Mouse (Mus musculus): ENCODE measurements around the gene Pou6f1. TPM values are rescaled to one million over a fixed set of nuclear protein-coding genes. Genes with fewer than 3 reads are reported as not detected.
"Not testable (repeated sequence)": the region's sequence is repeated elsewhere in the genome, so short reads cannot be mapped to it uniquely, and the experiment has no call there.

Pou6f1 gene
- total RNA-seq, 2 experiments from 2014 or later: 139 to 144 TPM

DNA sequence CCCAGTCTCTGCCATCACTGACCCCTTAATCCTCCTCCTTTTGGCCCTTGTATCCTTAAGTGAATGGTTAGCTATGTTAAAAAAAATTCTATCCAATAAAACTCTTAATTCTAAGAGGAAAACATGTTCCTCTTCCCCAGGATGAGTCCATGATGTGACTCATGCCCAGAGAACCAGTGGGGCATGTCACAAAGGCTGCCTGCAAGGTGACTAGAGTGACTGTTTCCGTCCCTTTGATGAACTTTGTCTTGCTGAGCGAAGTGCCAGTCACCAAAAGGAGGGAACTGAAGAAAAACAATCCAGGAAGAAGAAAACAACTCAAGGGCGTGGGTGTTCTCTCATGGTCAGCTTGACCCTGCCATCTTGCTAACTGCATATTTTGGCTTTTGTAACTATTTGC, 30.5 kb downstream of the Pou6f1 start:
- intact Hi-C loops (cut with DNase I): no loop called here
- TF ChIP-seq CTCF (IDR thresholded peaks at IDR 0.05): no peak
- Histone ChIP-seq H3K27ac (no peak overlapping the region), H3K4me3 (no peak overlapping the region)
- no peak for DNase-seq (ENCODE audit: extremely low spot score in 1 of 2, low spot score in 2 of 2)

DNA sequence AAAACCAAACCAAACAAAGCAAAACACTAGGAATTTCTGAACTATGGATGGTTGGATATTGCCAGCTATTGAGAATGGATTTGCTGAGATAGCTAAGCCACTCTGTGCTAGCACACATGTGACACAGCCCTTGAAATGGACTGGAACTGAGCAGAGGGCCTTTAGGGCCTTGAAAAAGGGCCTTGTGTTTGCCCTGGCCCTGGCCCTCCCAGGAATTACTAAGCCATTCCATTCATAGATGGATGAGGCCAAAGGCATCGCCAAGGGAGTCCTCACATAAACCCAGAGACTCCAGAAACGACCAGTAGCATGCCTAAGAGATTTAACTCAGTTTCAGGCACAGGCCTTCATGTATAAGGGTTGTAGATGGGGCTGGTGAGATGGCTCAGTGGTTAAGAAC, 33.3 kb downstream of the Pou6f1 start:
- DNase-seq (ENCODE audit: extremely low spot score in 1 of 2, low spot score in 2 of 2): no peak
- intact Hi-C loops (cut with DNase I): no loop called here
- H3K27ac ChIP-seq: no peak overlapping the region
- TF ChIP-seq CTCF (IDR thresholded peaks at IDR 0.05): no peak
- H3K4me3 ChIP-seq: no peak overlapping the region

DNA sequence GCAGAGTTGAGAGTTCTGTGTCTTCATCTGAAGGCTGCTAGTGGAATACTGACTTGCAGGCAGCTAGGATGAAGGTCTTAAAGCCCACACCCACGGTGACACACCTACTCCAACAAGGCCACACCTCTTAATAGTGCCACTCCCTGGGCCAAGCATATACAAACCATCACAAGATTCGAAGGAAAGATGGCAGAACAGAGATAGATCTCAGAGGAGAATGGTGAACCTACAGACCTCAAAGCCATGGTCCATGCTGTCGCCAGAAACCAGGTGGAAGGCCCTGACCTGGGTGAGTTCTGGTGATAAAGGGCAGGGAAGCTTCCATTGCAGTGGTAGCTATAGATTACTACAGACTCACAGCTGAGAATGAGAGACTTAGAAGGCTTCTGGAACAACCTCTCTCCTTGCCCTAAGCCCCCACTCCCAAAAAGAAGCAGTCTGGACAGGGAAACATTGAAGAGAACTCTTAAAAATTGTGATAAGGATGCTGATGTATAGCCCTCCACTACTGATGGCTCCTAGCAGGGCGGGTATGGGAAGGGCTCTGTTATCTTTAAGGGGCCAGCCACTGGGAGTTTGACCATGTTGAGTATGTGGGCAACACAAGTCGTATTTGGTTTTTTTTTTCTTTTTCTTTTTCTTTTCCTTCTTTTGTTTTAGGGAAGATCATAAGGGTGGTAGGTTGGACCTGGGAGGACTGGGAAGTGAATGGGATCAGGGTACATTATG, 41.9 kb downstream of the Pou6f1 start:
- intact Hi-C loops (cut with DNase I): no loop called here
- Histone ChIP-seq H3K27ac (no peak overlapping the region), H3K4me3 (no peak overlapping the region)
- DNase-seq (ENCODE audit: extremely low spot score in 1 of 2, low spot score in 2 of 2): no peak
- TF ChIP-seq CTCF (IDR thresholded peaks at IDR 0.05): no peak

DNA sequence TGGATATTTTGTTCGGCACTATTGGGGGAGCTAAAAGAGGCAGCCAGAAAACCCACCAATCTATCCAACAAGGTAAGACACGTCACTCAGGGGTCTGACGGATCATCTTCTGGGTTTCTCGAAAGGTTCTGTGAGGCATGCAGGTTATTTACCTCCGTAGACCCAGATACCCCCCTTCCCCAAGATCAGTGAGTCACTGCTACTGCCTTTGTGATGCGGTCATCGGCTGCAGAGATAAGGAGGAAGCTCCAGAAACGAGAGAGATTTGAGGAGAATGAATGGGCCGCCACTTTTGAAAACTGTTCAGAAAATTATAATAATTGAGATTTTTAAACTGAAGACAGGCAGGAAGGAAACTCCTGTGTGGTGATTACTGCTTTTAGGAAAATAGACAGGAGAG, 43.4 kb downstream of the Pou6f1 start:
- intact Hi-C loops (cut with DNase I): no loop called here
- Histone ChIP-seq H3K4me3 (no peak overlapping the region), H3K27ac (no peak overlapping the region)
- DNase-seq (ENCODE audit: extremely low spot score in 1 of 2, low spot score in 2 of 2): no peak
- TF ChIP-seq CTCF (IDR thresholded peaks at IDR 0.05): no peak

DNA sequence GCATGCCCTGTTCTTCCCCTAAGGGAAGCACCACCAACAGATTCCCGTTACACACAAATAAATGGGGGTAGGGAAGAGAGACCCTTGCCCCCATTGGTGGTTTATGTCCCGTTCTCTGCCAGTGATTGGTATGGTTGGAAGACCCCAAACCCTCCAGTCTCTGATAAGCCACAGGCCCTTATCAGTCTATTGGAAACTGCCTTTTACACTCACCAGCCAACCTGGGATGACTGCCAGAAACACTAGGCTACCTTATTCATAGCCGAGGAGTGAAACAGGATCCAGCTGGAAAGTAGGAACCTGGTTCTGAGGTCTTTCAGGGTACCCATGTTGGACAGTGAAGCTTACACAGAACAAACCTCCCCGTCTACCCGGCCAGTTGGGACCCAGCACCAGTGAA, 43.8 kb downstream of the Pou6f1 start:
- Histone ChIP-seq H3K4me3 (no peak overlapping the region), H3K27ac (no peak overlapping the region)
- DNase-seq (ENCODE audit: extremely low spot score in 1 of 2, low spot score in 2 of 2): no peak
- intact Hi-C loops (cut with DNase I): no loop called here
- no peak for TF ChIP-seq CTCF (IDR thresholded peaks at IDR 0.05)

DNA sequence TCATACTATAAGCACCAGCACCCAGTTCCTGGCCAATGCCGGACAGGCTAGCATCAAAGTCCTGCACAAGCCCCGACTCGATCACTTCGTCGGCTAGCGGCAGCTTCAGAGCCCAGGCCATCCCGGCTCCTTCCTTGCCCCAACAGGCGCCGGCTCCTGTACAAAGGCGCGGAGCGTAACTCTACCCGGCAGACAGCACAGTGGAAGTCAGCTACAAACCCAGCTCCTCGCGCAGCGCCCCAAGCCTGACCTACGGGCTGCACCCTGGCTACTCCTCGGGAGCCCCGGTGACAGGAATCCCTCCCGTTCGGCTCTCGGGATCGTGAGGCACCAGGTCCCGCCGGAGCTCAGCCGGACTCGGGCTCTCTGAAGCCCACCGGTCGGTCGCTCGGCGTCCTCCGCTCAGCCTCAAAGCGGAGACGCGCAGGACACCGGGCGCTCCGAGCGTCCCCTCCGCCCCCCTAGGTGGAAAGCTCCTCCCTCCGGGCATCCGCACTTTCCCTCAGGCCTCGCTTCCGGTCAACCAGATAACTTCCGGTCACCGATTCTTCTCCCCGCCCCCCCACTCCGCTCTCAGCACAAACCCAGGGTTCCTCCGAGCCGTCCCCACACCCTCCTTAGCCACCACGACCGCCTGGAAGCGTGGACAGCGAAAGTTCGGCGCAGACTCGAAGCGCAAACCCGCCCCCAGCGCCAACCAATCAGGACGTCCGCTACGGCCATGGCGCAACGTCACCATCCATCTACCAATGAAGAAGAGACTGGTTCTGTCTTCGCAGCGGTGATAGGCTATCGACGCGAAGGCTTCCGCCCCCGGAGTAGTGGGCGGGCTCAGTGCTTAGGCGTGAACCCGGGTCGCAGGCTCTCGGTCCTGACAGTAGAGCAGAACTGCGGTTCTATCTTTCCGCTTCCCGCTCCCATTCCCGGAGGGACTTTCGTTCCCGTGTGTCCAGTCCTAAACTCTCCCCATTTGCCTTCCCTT, 48.2 kb downstream of the Pou6f1 start, which contains the start of gene Tfcp2:
TSS of gene Tfcp2 (minus strand) at position 683 of the 982 bp plus-strand sequence.
- Histone ChIP-seq H3K27ac (peak within 1 kb of the TSS; percentile 90), H3K4me3 (peak within 1 kb of the TSS; percentile 98)
- no peak for TF ChIP-seq CTCF (IDR thresholded peaks at IDR 0.05)
- peak; percentile 98 to 99 for DNase-seq (ENCODE audit: extremely low spot score in 1 of 2, low spot score in 2 of 2)
- intact Hi-C loops (cut with DNase I): loop anchor here (5.0 kb wide), 3 partner anchors 46 to 131 kb away; partner anchors contain the start of gene Pou6f1

DNA sequence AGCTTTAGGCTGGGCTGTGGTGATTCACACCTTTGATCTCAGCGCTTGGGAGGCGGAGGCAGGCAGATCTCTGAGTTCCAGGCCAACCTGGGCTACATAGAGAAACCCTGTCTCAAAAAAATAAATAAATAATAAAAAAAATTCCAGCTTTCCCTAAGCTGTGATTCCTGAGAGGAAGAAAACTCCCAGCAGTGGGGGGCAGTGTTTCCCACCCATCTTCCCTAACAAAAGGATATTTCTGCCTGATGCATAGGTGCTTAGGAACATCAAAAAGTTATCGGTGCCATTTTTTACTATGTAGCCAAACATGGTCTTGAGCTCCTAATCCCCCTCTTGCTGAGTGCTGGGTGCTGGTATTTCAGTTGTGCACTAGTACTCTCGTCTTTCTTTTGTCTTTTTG, 49.5 kb downstream of the Pou6f1 start:
- H3K4me3 ChIP-seq: no peak overlapping the region
- intact Hi-C loops (cut with DNase I): loop anchor here (5.0 kb wide), 3 partner anchors 47 to 132 kb away; partner anchors contain the start of gene Pou6f1
- DNase-seq (ENCODE audit: extremely low spot score in 1 of 2, low spot score in 2 of 2): no peak
- H3K27ac ChIP-seq: no peak overlapping the region
- TF ChIP-seq CTCF (IDR thresholded peaks at IDR 0.05): peak; percentile 6

DNA sequence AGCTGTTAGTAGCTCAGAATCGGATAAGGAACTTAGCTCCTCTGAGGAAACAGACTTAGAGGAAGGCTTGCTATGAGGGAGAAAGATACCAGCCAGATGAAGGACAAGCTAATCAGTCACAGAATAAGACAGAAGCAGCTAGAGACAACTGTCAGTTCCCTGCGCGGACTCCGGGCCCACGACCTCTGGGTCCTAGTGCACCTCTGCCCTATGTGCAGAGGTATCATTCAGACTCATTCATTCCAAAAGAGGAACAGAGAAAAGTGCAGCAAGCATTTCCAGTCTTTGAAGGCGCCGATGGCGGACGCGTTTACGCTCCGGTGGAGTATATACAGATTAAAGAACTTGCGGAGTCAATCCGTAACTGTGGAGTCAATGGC, 56.1 kb downstream of the Pou6f1 start:
- DNase-seq (ENCODE audit: extremely low spot score in 1 of 2, low spot score in 2 of 2); intact Hi-C loops (cut with DNase I); H3K27ac ChIP-seq; H3K4me3 ChIP-seq: not testable (repeated sequence)

DNA sequence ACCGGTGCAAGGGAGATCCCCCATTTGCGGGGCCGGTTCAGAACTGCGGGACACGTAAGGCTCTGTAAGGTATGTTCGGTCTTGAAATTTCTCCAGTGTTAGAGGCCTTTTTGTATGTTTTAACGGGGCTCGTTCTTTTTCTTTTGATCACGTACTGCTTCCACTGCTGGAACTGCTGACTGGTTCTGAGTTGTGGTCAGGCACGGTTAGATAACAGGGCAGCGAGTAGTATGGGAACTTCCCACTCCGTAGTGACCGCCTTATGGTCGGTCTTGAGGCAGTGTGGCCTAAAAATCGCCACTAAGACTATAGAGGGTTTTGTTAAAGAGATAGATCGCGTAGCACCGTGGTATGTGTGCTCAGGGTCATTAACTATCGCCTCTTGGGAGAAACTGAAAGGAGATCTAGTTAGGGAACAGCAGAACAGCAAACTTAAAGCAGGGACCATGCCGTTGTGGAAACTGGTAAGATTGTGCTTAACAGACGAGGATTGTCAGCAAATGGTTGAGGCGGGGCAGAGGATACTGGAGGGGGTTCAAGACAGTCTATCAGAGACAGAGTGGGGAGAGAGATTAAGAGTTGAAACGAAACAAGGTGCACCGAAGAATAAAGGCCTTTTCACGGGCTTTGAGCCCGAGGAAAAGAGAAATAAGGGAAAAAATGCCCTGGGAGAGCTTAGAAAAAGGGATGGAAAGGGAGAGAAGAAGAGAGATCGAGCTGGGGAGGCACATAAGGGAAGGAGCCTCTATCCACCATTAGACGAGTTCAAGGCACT, 56.7 kb downstream of the Pou6f1 start:
- H3K4me3 ChIP-seq; H3K27ac ChIP-seq; DNase-seq (ENCODE audit: extremely low spot score in 1 of 2, low spot score in 2 of 2); intact Hi-C loops (cut with DNase I): not testable (repeated sequence)

DNA sequence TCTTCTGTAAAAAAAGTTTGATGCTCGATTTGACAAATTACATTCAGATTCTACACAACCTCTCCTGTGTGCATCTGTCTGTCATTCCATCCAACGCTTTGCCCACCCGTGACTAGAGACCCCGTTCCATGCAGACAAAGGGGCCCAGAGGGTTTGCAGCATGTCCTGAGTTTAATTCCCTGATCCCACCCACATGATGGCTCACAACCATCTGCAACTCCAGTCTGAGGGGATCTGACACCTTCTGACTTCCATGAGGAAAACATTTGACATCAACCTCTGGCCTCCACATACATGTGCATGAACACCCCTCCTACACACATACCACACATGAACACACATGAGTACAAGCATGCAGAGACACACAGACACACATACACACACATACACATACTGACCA, 58.4 kb downstream of the Pou6f1 start:
- Histone ChIP-seq H3K27ac (no peak overlapping the region), H3K4me3 (no peak overlapping the region)
- TF ChIP-seq CTCF (IDR thresholded peaks at IDR 0.05): no peak
- intact Hi-C loops (cut with DNase I): no loop called here
- DNase-seq (ENCODE audit: extremely low spot score in 1 of 2, low spot score in 2 of 2): no peak

DNA sequence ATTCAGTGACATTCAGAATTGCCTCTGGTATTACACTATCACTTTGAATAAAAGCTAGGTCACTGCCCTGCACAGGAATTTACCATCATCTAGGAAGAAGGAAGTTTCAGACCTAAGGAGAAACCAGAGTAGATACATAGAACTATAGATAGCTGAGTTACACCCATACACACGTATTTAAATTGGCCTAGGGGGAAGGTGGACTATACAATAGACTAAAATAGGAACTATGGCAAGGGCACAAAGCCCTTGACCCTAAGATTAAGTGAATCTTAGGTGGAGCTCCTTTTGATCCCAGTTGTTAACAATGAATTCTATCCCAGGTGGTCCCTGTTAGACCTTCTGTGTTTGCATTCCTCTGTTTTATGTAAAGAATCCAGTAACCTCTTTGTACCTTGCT, 58.8 kb downstream of the Pou6f1 start:
- H3K27ac ChIP-seq; H3K4me3 ChIP-seq; DNase-seq (ENCODE audit: extremely low spot score in 1 of 2, low spot score in 2 of 2); intact Hi-C loops (cut with DNase I): not testable (repeated sequence)
